Mouse (Mus musculus): ENCODE measurements at regions not wholly inside any gene's neighbourhood (a gene's known extent, or its start where the extent isn't known, plus 50 kb on each side); places are given as distances from the start of the nearest gene placed in this dataset.

GRCm38 (mm10) chr3:80208028-80208427, 323.7 kb downstream of the Fam198b start:
- DNase-seq (ENCODE audit: low spot score): no peak
- H3K27ac ChIP-seq: no peak overlapping the region
- H3K9me3 ChIP-seq (ENCODE audit: control insufficient read depth, low read length): no peaks in the 10 kb centered on the region
- no peaks in the 10 kb centered on the region for H3K27me3 ChIP-seq (ENCODE audit: control insufficient read depth, insufficient read depth, low read length)
- H3K36me3 ChIP-seq (replicated peaks; ENCODE audit: control insufficient read depth, insufficient read depth): no peaks in the 10 kb centered on the region
- H3K9ac ChIP-seq: no peak overlapping the region
- ATAC-seq (ENCODE audit: low FRiP score): no peak
- 80% methylated on average over 2 of the region's 2 CpGs for WGBS
- H3K4me2 ChIP-seq (replicated peaks): no peak overlapping the region
- no peak overlapping the region for H3K4me3 ChIP-seq (replicated peaks; ENCODE audit: low read length)
- no peaks in the 10 kb centered on the region; the same call in none of the 2 replicates for H3K4me1 ChIP-seq (replicated peaks; ENCODE audit: control insufficient read depth, insufficient read depth, low read length)

DNA sequence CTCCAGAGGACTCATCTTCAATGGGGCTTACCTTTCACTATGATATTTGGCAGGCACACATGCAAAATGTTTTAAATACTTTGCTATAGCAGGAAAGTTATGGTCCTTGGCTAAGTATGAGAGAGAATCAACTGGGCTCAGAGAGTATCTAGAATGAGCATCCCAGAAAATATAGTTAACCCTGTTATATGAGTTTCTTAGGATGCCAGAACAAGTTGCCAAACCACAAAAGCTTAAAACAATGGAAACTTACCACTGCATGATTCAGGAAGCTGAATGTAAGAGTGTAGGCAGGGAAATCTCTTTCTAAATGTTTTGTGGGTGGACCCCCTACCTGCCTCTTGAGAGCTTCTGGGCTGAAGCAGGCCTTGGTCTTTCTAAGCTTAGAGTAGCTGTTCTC, 325.3 kb downstream of the Fam198b start:
- Histone ChIP-seq H3K9me3 (ENCODE audit: control insufficient read depth, low read length) (no peaks in the 10 kb centered on the region), H3K9ac (no peak overlapping the region), H3K4me3 (replicated peaks; ENCODE audit: low read length) (no peak overlapping the region), H3K36me3 (replicated peaks; ENCODE audit: control insufficient read depth, insufficient read depth) (no peaks in the 10 kb centered on the region), H3K4me2 (replicated peaks) (no peak overlapping the region), H3K4me1 (replicated peaks; ENCODE audit: control insufficient read depth, insufficient read depth, low read length) (no peaks in the 10 kb centered on the region; the same call in none of the 2 replicates), H3K27me3 (ENCODE audit: control insufficient read depth, insufficient read depth, low read length) (no peaks in the 10 kb centered on the region), H3K27ac (no peak overlapping the region)
- no peak for ATAC-seq (ENCODE audit: low FRiP score)
- no peak for DNase-seq (ENCODE audit: low spot score)

DNA sequence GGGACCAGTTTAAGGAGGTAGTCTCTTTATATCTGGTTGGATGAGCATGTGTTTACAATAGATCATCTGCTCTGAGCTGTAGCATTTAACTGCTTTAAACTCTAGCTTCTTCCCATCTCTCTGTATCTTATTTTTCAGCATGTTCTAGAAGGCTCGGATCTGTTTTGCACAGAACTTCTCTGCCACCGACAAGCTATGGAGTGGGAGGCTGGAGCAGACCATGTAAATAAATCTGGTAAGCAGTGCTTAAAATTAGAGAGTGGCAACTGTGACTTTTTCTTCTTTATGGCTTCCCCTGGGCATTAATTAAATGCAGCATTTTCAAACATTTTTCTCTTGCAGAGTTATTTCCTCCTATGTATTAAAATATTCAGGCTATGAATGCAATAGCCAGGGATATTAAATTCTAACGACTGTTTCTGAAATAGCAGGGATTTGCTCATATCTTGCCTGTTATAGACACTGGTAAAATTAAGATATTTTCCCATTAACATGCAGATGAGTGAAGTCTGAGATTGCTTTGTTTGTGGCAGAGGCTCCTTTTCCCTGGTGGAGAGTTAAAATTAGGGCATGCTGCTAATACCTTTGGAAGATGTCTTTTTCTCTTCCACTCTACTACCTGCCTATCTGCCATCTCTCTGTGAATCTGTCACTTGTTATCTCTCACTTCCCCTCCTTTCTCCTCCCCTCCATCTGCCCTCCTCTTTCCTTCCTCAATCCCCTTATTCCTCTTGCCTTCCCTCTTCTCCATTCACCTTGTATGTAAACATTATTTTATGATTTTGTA, 327.2 kb downstream of the Fam198b start:
- H3K4me1 ChIP-seq (replicated peaks; ENCODE audit: control insufficient read depth, insufficient read depth, low read length): no peaks in the 10 kb centered on the region; the same call in 1 of the 2 replicates
- H3K9me3 ChIP-seq (ENCODE audit: control insufficient read depth, low read length): no peaks in the 10 kb centered on the region
- H3K4me2 ChIP-seq (replicated peaks): no peak overlapping the region
- H3K27me3 ChIP-seq (ENCODE audit: control insufficient read depth, insufficient read depth, low read length): no peaks in the 10 kb centered on the region
- DNase-seq (ENCODE audit: low spot score) (no peak), ATAC-seq (ENCODE audit: low FRiP score) (0 out of 2 replicates have a peak, but pooled peaks have one; percentile 27)
- H3K36me3 ChIP-seq (replicated peaks; ENCODE audit: control insufficient read depth, insufficient read depth): no peaks in the 10 kb centered on the region
- H3K4me3 ChIP-seq (replicated peaks; ENCODE audit: low read length): no peak overlapping the region
- no peak overlapping the region for H3K9ac ChIP-seq
- H3K27ac ChIP-seq: no peak overlapping the region
- WGBS: 67% methylated on average over 3 of the region's 3 CpGs

GRCm38 (mm10) chr3:80248611-80249010, 364.3 kb downstream of the Fam198b start:
- no peaks in the 10 kb centered on the region for H3K4me1 ChIP-seq (replicated peaks; ENCODE audit: control insufficient read depth, insufficient read depth, low read length)
- no peak overlapping the region for H3K9ac ChIP-seq
- no peaks in the 10 kb centered on the region for H3K27me3 ChIP-seq (ENCODE audit: control insufficient read depth, insufficient read depth, low read length)
- WGBS: 56% methylated on average over 5 of the region's 5 CpGs
- H3K9me3 ChIP-seq (ENCODE audit: control insufficient read depth, low read length): no peaks in the 10 kb centered on the region
- no peaks in the 10 kb centered on the region for H3K36me3 ChIP-seq (replicated peaks; ENCODE audit: control insufficient read depth, insufficient read depth)
- DNase-seq (ENCODE audit: low spot score) (no peak), ATAC-seq (ENCODE audit: low FRiP score) (0 out of 2 replicates have a peak, but pooled peaks have one; percentile 21)
- H3K4me2 ChIP-seq (replicated peaks): no peak overlapping the region
- no peak overlapping the region for H3K27ac ChIP-seq
- no peak overlapping the region for H3K4me3 ChIP-seq (replicated peaks; ENCODE audit: low read length)

DNA sequence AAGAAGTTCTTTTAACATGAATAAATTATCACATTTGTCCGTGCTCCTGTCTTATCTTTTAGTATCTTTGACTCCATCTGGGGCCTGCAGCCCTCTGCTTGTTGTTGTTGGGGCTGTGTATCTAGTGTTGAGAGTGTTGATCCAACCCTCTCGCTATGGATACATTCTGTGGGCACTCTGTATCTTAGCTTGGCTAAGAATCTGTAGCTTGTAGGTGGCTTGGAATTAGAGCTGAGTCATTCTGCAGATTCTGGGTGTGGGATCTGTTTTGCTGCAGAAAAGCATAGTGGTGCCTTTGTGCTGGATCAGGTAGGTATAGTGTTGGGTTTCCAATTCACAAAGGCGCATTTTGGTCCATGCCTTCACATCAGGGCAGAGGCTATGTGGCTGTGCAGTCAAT, 365.6 kb downstream of the Fam198b start:
- DNase-seq (ENCODE audit: low spot score): no peak
- no peak for ATAC-seq (ENCODE audit: low FRiP score)
- H3K36me3 ChIP-seq (replicated peaks; ENCODE audit: control insufficient read depth, insufficient read depth): no peaks in the 10 kb centered on the region
- H3K27me3 ChIP-seq (ENCODE audit: control insufficient read depth, insufficient read depth, low read length): no peaks in the 10 kb centered on the region
- no peak overlapping the region for H3K27ac ChIP-seq
- H3K9ac ChIP-seq: no peak overlapping the region
- H3K4me2 ChIP-seq (replicated peaks): no peak overlapping the region
- H3K4me3 ChIP-seq (replicated peaks; ENCODE audit: low read length): no peak overlapping the region
- H3K9me3 ChIP-seq (ENCODE audit: control insufficient read depth, low read length): no peaks in the 10 kb centered on the region
- WGBS: 78% methylated on average over 3 of the region's 3 CpGs
- H3K4me1 ChIP-seq (replicated peaks; ENCODE audit: control insufficient read depth, insufficient read depth, low read length): no peaks in the 10 kb centered on the region

DNA sequence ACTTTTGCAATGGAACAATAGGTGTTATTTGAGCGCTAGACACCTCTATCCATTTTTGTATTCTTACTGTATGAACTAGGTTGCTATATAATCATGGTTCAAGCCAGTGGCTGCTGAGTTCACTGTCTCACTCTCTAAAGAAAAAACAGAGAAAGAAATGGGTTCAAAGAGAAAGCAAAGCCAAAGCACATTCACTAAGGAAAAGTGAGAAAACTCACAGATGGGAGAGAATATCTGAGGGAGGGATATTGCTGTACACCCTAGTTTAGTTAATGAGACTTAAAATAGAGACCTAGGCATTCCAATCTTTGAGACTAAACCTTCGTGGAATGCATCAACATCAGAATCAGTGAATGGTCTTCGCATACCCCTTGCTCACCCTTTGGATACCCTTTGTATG, 371.0 kb downstream of the Fam198b start:
- Histone ChIP-seq H3K9me3 (ENCODE audit: control insufficient read depth, low read length) (no peaks in the 10 kb centered on the region), H3K27ac (no peak overlapping the region), H3K9ac (no peak overlapping the region), H3K4me2 (replicated peaks) (no peak overlapping the region), H3K4me3 (replicated peaks; ENCODE audit: low read length) (no peak overlapping the region), H3K4me1 (replicated peaks; ENCODE audit: control insufficient read depth, insufficient read depth, low read length) (no peaks in the 10 kb centered on the region), H3K27me3 (ENCODE audit: control insufficient read depth, insufficient read depth, low read length) (no peaks in the 10 kb centered on the region), H3K36me3 (replicated peaks; ENCODE audit: control insufficient read depth, insufficient read depth) (no peaks in the 10 kb centered on the region)
- 81% methylated on average over 3 of the region's 3 CpGs for WGBS
- peak; percentile 20 for DNase-seq (ENCODE audit: low spot score)
- no peak for ATAC-seq (ENCODE audit: low FRiP score)

- no peak for ATAC-seq (ENCODE audit: low FRiP score)
- WGBS: 72% methylated on average over 3 of the region's 3 CpGs
- Histone ChIP-seq H3K4me1 (replicated peaks; ENCODE audit: control insufficient read depth, insufficient read depth, low read length) (no peaks in the 10 kb centered on the region), H3K4me3 (replicated peaks; ENCODE audit: low read length) (no peak overlapping the region), H3K9ac (no peak overlapping the region), H3K27me3 (ENCODE audit: control insufficient read depth, insufficient read depth, low read length) (no peaks in the 10 kb centered on the region), H3K36me3 (replicated peaks; ENCODE audit: control insufficient read depth, insufficient read depth) (no peaks in the 10 kb centered on the region), H3K27ac (no peak overlapping the region), H3K4me2 (replicated peaks) (no peak overlapping the region), H3K9me3 (ENCODE audit: control insufficient read depth, low read length) (no peaks in the 10 kb centered on the region)
- peak; percentile 21 for DNase-seq (ENCODE audit: low spot score)
Measured at GRCm38 (mm10) chr3:80256383-80256782, 372.1 kb downstream of the Fam198b start.

DNA sequence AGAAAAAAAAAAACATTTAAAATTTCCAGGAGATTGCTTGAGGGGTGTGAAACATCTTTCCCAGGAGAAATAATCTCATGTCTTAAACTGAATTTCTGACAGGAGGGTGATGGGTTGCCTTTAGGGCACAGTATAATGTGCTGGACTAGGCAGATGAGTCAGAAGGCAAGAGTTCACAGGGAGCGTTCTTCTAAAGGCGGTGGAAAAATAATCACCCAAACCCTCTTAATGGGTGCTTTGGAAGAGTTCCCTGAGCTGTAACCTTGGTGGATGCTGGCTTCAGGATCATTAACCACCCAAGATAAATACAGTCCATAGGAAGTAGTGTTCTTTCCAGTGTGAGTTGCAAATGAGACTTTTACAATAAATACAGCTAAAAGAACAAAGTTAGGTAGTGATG, 378.8 kb downstream of the Fam198b start:
- no peaks in the 10 kb centered on the region for H3K36me3 ChIP-seq (replicated peaks; ENCODE audit: control insufficient read depth, insufficient read depth)
- ATAC-seq (ENCODE audit: low FRiP score): no peak
- no peak for DNase-seq (ENCODE audit: low spot score)
- WGBS: 76% methylated on average over 2 of the region's 2 CpGs
- no peak overlapping the region for H3K9ac ChIP-seq
- H3K4me1 ChIP-seq (replicated peaks; ENCODE audit: control insufficient read depth, insufficient read depth, low read length): no peaks in the 10 kb centered on the region
- no peak overlapping the region for H3K27ac ChIP-seq
- no peak overlapping the region for H3K4me2 ChIP-seq (replicated peaks)
- no peak overlapping the region for H3K4me3 ChIP-seq (replicated peaks; ENCODE audit: low read length)
- H3K27me3 ChIP-seq (ENCODE audit: control insufficient read depth, insufficient read depth, low read length): no peaks in the 10 kb centered on the region
- peaks cover 4% of the 10 kb centered on the region; the same call in 1 of the 2 replicates for H3K9me3 ChIP-seq (ENCODE audit: control insufficient read depth, low read length)

DNA sequence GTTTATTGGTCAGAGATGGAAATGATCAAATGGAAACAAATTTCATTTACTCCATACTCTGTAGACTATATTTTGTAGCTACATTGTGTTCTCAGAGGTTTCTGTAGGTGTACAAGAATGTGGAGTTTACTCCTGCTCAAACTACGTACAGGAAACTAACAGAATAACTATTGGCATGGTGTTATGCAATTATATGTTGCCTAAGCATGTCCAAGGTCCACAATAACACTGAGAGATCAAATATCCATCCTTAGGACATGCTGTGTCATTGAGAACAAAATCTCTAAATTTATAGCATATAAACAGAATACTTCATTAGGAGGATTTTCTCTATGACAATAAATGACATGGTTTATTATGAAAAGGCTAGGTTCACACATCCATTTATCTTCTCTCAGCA, 400.3 kb downstream of the Fam198b start:
- WGBS: 75% methylated on average over 1 of the region's 1 CpGs
- DNase-seq (ENCODE audit: low spot score) (no peak), ATAC-seq (ENCODE audit: low FRiP score) (no peak)
- Histone ChIP-seq H3K9ac (no peak overlapping the region), H3K4me2 (replicated peaks) (no peak overlapping the region), H3K27ac (no peak overlapping the region), H3K9me3 (ENCODE audit: control insufficient read depth, low read length) (no peaks in the 10 kb centered on the region), H3K36me3 (replicated peaks; ENCODE audit: control insufficient read depth, insufficient read depth) (no peaks in the 10 kb centered on the region), H3K4me1 (replicated peaks; ENCODE audit: control insufficient read depth, insufficient read depth, low read length) (no peaks in the 10 kb centered on the region), H3K4me3 (replicated peaks; ENCODE audit: low read length) (no peak overlapping the region), H3K27me3 (ENCODE audit: control insufficient read depth, insufficient read depth, low read length) (no peaks in the 10 kb centered on the region)

GRCm38 (mm10) chr3:80285246-80285645, 400.9 kb downstream of the Fam198b start:
- H3K4me2 ChIP-seq (replicated peaks): no peak overlapping the region
- 87% methylated on average over 3 of the region's 3 CpGs for WGBS
- no peak overlapping the region for H3K4me3 ChIP-seq (replicated peaks; ENCODE audit: low read length)
- DNase-seq (ENCODE audit: low spot score) (no peak), ATAC-seq (ENCODE audit: low FRiP score) (no peak)
- no peak overlapping the region for H3K27ac ChIP-seq
- no peaks in the 10 kb centered on the region for H3K9me3 ChIP-seq (ENCODE audit: control insufficient read depth, low read length)
- no peaks in the 10 kb centered on the region for H3K4me1 ChIP-seq (replicated peaks; ENCODE audit: control insufficient read depth, insufficient read depth, low read length)
- no peaks in the 10 kb centered on the region for H3K36me3 ChIP-seq (replicated peaks; ENCODE audit: control insufficient read depth, insufficient read depth)
- H3K27me3 ChIP-seq (ENCODE audit: control insufficient read depth, insufficient read depth, low read length): no peaks in the 10 kb centered on the region
- no peak overlapping the region for H3K9ac ChIP-seq

Data from hindbrain, embryonic 14.5 days (tissue).